Mouse (Mus musculus) C2C12 (cell line): Measurements from ENCODE around the gene Gm6465.
"Not testable (repeated sequence)": the region's sequence is repeated elsewhere in the genome, so short reads cannot be mapped to it uniquely, and the experiment has no call there.

Source experiments
- CEBPB ChIP-seq: IDR thresholded peaks from one replicate; pipeline ENCODE4 v1.6.1; 2011; ENCODE audit warnings: low read depth, mild to moderate bottlenecking, control low read depth, moderate library complexity
- CTCF ChIP-seq: IDR thresholded peaks from one replicate; pipeline ENCODE4 v1.5.1; 2011; ENCODE audit not compliant: control insufficient read depth, insufficient read depth, insufficient read length
- FOSL1 ChIP-seq: IDR thresholded peaks from one replicate; pipeline ENCODE4 v1.8.0; 2011; ENCODE audit warnings: mild to moderate bottlenecking, low read length; ENCODE audit not compliant: poor library complexity, insufficient read depth, severe bottlenecking
- MAX ChIP-seq: IDR thresholded peaks from one replicate; pipeline ENCODE4 v1.6.1; 2011; ENCODE audit warnings: mild to moderate bottlenecking, control low read depth
- MYOD1 ChIP-seq: IDR thresholded peaks from one replicate; pipeline ENCODE4 v1.6.1; 2011; ENCODE audit warnings: low read depth; ENCODE audit not compliant: control insufficient read depth, insufficient read length
- MYOG ChIP-seq: IDR thresholded peaks from one replicate; pipeline ENCODE4 v1.6.1; 2011; ENCODE audit not compliant: control insufficient read depth, insufficient read length; ENCODE audit errors: extremely low read depth
- USF1 ChIP-seq: IDR thresholded peaks from one replicate; pipeline ENCODE4 v1.6.1; 2011; ENCODE audit warnings: low read depth, mild to moderate bottlenecking, control low read depth, moderate library complexity

DNA sequence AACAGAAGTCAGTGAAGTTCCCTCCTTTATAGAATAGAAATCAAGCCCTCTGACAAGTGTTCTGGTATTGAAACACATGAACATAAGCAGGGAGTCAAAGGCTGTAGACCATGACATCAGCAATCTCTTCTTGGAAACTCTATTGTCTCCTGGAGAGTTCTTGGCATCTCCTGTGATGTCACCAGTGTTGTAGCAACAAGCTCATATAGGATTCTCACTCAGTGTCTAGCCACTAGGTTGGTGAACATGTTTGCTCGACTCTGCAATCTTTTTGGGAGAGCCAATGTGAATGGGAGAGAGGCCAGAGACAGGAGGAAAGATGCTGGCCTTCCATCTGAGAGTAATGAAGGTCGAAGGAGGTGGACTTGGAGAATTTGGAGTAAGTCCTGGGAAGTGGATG lies at the start of gene Gm6465:
- TF ChIP-seq USF1, CTCF, MYOG, MYOD1, CEBPB, MAX, FOSL1: not testable (repeated sequence)
